Mouse (Mus musculus) liver, embryonic 12.5 days (tissue): ENCODE data around the gene Lurap1l. TPM values are rescaled to one million over a fixed set of nuclear protein-coding genes. Genes with fewer than 3 reads are reported as not detected.
"Not testable (repeated sequence)": the region's sequence is repeated elsewhere in the genome, so short reads cannot be mapped to it uniquely, and the experiment has no call there.

ENCODE experiments used
- ATAC-seq: fragments of 200-750 bp; cut with Nextera tagmentation; 2 replicates; pipeline ENCODE4 v1.8.0; 2017; ENCODE audit warnings: moderate number of reproducible peaks, mild to moderate bottlenecking, moderate library complexity
- H3K27ac ChIP-seq: fragments of 300-500 bp; sonication (generic); 2 replicates; pipeline ENCODE4 v1.5.1; 2016; ENCODE audit warnings: mild to moderate bottlenecking
- H3K27me3 ChIP-seq: fragments of 300-500 bp; sonication (generic); replicated peaks from 2 replicates; pipeline ENCODE4 v1.6.1; 2016; ENCODE audit warnings: mild to moderate bottlenecking, moderate library complexity
- H3K36me3 ChIP-seq: fragments of 300-500 bp; sonication (generic); 2 replicates; pipeline ENCODE4 v1.6.1; 2016; ENCODE audit warnings: mild to moderate bottlenecking, moderate library complexity
- H3K4me1 ChIP-seq: fragments of 300-500 bp; sonication (generic); 2 replicates; pipeline ENCODE4 v1.6.1; 2016
- H3K4me2 ChIP-seq: fragments of 300-500 bp; sonication (generic); 2 replicates; pipeline ENCODE4 v1.6.1; 2016; ENCODE audit warnings: mild to moderate bottlenecking, moderate library complexity
- H3K4me3 ChIP-seq: fragments of 300-500 bp; sonication (generic); 2 replicates; pipeline ENCODE4 v1.5.1; 2016; ENCODE audit warnings: mild to moderate bottlenecking, moderate library complexity
- H3K9ac ChIP-seq: fragments of 300-500 bp; sonication (generic); 2 replicates; pipeline ENCODE4 v1.6.1; 2016; ENCODE audit warnings: mild to moderate bottlenecking, moderate library complexity
- H3K9me3 ChIP-seq: fragments of 300-500 bp; sonication (generic); replicated peaks from 2 replicates; pipeline ENCODE4 v1.6.1; 2016; ENCODE audit warnings: mild to moderate bottlenecking, moderate library complexity
- WGBS: fragments of 180-500 bp; shearing (Covaris S2); methylation state at CpG from one replicate; pipeline ENCODE4 v1.1.7; 2016; ENCODE audit not compliant: insufficient replicate concordance; 5-methylcytosine and 5-hydroxymethylcytosine counted together
- polyA plus RNA-seq: library from polyadenylated mRNA; unstranded; fragments of >200 nt; fragmentation: Nextera tagmentation; extraction: Ambion mirVana; gene quantifications from 2 replicates; pipeline ENCODE4 v1.2.1, GENCODE M21; 2016

Gene Lurap1l
- polyA plus RNA-seq, 1 experiment from 2014 or later, result 3.7 TPM

GRCm38 (mm10) chr4:80895278-80895894 lies 15.1 kb upstream of the Lurap1l start:
- Histone ChIP-seq H3K27ac (no peak overlapping the region), H3K9ac (no peak overlapping the region), H3K4me1 (0 out of 2 replicates have a peak, but pooled peaks cover 3% of the 10 kb centered on the region), H3K4me3 (no peak overlapping the region), H3K36me3 (no peaks in the 10 kb centered on the region), H3K27me3 (no peaks in the 10 kb centered on the region), H3K9me3 (no peaks in the 10 kb centered on the region), H3K4me2 (no peak overlapping the region)
- 57% methylated on average over 4 of the region's 4 CpGs for WGBS
- ATAC-seq, result no peak

DNA sequence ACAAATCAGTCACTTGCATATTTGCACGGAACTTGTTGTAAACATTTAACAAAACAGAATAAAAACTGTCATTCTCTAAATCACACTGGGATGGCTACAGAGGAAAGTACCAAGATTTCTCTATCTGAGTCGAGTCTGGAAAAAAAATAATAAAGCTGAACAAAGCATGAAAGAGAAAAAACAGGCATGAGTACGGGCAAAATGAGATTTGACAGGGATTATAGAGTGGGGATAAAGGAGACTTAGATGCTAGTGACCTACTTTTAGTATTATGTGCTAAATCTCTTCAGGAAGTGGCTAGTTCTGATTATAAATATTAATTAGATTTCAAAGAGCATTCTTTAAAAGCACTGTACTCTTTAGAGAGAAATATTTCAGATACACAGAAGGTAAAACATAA lies 3.7 kb upstream of the Lurap1l start:
- peaks cover 15% of the 10 kb centered on the region for H3K27me3 ChIP-seq
- H3K4me3 ChIP-seq, result no peak overlapping the region
- H3K9me3 ChIP-seq, result no peaks in the 10 kb centered on the region
- no peak overlapping the region for H3K27ac ChIP-seq
- H3K4me1 ChIP-seq, result no peaks in the 10 kb centered on the region
- no peak overlapping the region for H3K9ac ChIP-seq
- WGBS, result 45% methylated on average over 3 of the region's 3 CpGs
- no peak overlapping the region for H3K4me2 ChIP-seq
- H3K36me3 ChIP-seq, result no peaks in the 10 kb centered on the region
- ATAC-seq, result no peak

GRCm38 (mm10) chr4:80907973-80908372 lies 2.5 kb upstream of the Lurap1l start:
- Histone ChIP-seq H3K27me3 (peaks cover 18% of the 10 kb centered on the region), H3K4me2 (no peak overlapping the region), H3K9ac (no peak overlapping the region), H3K9me3 (no peaks in the 10 kb centered on the region), H3K4me3 (no peak overlapping the region), H3K27ac (no peak overlapping the region), H3K4me1 (no peaks in the 10 kb centered on the region), H3K36me3 (no peaks in the 10 kb centered on the region)
- 67% methylated on average over 5 of the region's 5 CpGs for WGBS
- ATAC-seq, result no peak

- ATAC-seq, result no peak
- no peak overlapping the region for H3K27ac ChIP-seq
- H3K4me3 ChIP-seq, result no peak overlapping the region
- 69% methylated on average over 4 of the region's 4 CpGs for WGBS
- no peaks in the 10 kb centered on the region for H3K36me3 ChIP-seq
- no peak overlapping the region for H3K9ac ChIP-seq
- H3K4me1 ChIP-seq, result no peaks in the 10 kb centered on the region
- no peaks in the 10 kb centered on the region for H3K9me3 ChIP-seq
- peaks cover 18% of the 10 kb centered on the region for H3K27me3 ChIP-seq
- no peak overlapping the region for H3K4me2 ChIP-seq
These were observed 1.5 kb upstream of the Lurap1l start for GRCm38 (mm10) chr4:80908902-80909301.

- Histone ChIP-seq H3K9me3 (no peaks in the 10 kb centered on the region), H3K9ac (peak overlapping the region; percentile 59), H3K27ac (peak overlapping the region; percentile 72), H3K4me1 (no peaks in the 10 kb centered on the region), H3K36me3 (no peaks in the 10 kb centered on the region), H3K4me3 (peak overlapping the region; percentile 57), H3K27me3 (peaks cover 18% of the 10 kb centered on the region), H3K4me2 (peak overlapping the region; percentile 67)
- peak; percentile 35 for ATAC-seq
- 2% methylated on average over 56 of the region's 58 CpGs for WGBS
These were observed 640 bp downstream of the Lurap1l start for GRCm38 (mm10) chr4:80910871-80911701.

GRCm38 (mm10) chr4:80911706-80912540 lies 1.5 kb downstream of the Lurap1l start:
- H3K9me3 ChIP-seq, result no peaks in the 10 kb centered on the region
- no peaks in the 10 kb centered on the region for H3K4me1 ChIP-seq
- 3% methylated on average over 22 of the region's 27 CpGs for WGBS
- peak overlapping the region; percentile 57 for H3K4me3 ChIP-seq
- peak overlapping the region; percentile 72 for H3K27ac ChIP-seq
- ATAC-seq, result peak; percentile 76
- H3K27me3 ChIP-seq, result peaks cover 18% of the 10 kb centered on the region
- H3K4me2 ChIP-seq, result peak overlapping the region; percentile 67
- H3K36me3 ChIP-seq, result no peaks in the 10 kb centered on the region
- peak overlapping the region; percentile 59 for H3K9ac ChIP-seq

DNA sequence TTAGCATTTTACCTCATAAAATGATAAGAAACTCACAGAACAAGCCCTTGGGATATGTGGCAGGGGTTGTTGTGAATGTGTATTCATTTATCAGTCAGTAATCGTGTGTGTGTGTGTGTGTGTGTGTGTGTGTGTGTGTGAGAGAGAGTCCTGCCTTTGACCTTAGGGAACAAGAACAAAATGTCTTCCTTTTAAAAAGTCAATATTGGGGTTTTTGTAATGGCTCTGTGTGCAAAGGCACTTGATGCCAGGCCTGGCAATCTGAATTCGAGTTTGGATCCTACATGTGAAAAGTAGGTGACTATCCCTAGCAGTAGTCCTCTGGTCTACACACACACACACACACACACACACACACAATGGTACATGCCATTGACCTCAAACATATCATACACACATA lies 4.8 kb downstream of the Lurap1l start:
- no peaks in the 10 kb centered on the region for H3K36me3 ChIP-seq
- no peak overlapping the region for H3K9ac ChIP-seq
- no peak overlapping the region for H3K4me3 ChIP-seq
- WGBS, result 49% methylated on average over 2 of the region's 2 CpGs
- no peaks in the 10 kb centered on the region for H3K4me1 ChIP-seq
- no peaks in the 10 kb centered on the region for H3K9me3 ChIP-seq
- no peak for ATAC-seq
- H3K4me2 ChIP-seq, result no peak overlapping the region
- no peak overlapping the region for H3K27ac ChIP-seq
- peaks cover 18% of the 10 kb centered on the region for H3K27me3 ChIP-seq

DNA sequence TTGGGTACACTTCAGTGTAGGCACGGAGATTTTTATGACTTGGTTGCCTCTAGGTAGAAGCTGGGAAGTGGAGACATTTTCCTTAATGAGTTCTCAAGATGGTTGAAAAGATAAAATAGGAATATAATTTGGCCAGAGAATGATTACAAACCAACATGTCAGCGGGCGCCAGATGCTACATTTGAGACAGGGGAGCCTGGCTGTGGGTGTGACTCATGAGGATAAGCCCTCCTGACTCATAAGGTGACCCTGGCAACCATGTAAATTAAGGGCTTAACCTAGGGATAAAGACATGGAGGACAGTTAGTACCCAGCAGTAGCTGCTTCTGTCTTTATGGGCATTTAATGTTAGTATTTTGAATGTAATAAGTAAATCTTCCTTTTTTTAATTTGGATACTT lies 6.2 kb downstream of the Lurap1l start:
- no peak overlapping the region for H3K27ac ChIP-seq
- peaks cover 4% of the 10 kb centered on the region for H3K27me3 ChIP-seq
- H3K36me3 ChIP-seq, result no peaks in the 10 kb centered on the region
- ATAC-seq, result no peak
- H3K4me2 ChIP-seq, result no peak overlapping the region
- H3K4me1 ChIP-seq, result no peaks in the 10 kb centered on the region
- WGBS, result 57% methylated on average over 3 of the region's 3 CpGs
- H3K9ac ChIP-seq, result no peak overlapping the region
- no peaks in the 10 kb centered on the region for H3K9me3 ChIP-seq
- no peak overlapping the region for H3K4me3 ChIP-seq

DNA sequence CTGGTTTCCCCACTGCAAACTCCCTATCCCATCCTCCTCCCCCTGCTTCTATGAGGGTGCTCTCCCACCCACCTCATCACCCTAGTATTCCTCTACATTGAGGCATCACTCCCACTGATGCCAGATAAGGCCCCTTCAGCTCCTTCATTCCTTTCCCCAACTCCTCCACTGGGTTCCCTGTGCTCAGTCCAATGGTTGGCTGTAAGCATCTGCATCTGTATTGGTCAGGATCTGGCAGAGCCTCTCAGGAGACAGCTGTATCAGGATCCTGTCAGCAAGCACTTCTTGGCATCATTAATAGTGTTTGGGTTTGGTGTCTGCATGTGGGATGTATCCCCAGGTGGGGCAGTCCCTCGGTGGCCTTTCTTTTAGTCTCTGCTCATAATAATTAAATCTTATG lies 6.7 kb downstream of the Lurap1l start:
- WGBS, result 63% methylated on average over 1 of the region's 1 CpGs
- not testable (repeated sequence) for H3K4me1 ChIP-seq, H3K9ac ChIP-seq, H3K27ac ChIP-seq, H3K27me3 ChIP-seq, ATAC-seq, H3K36me3 ChIP-seq, H3K4me3 ChIP-seq, H3K9me3 ChIP-seq, H3K4me2 ChIP-seq

- Histone ChIP-seq H3K4me3 (no peak overlapping the region), H3K9me3 (no peaks in the 10 kb centered on the region), H3K4me1 (no peaks in the 10 kb centered on the region), H3K36me3 (no peaks in the 10 kb centered on the region), H3K27ac (no peak overlapping the region), H3K9ac (no peak overlapping the region), H3K4me2 (no peak overlapping the region), H3K27me3 (no peaks in the 10 kb centered on the region)
- ATAC-seq, result no peak
- 63% methylated on average over 3 of the region's 3 CpGs for WGBS
These were observed 7.4 kb downstream of the Lurap1l start for GRCm38 (mm10) chr4:80917812-80918211.

- H3K4me1 ChIP-seq, result no peaks in the 10 kb centered on the region
- WGBS, result 63% methylated on average over 3 of the region's 3 CpGs
- ATAC-seq, result no peak
These were observed 8.2 kb downstream of the Lurap1l start for GRCm38 (mm10) chr4:80918526-80919129.

More at GRCm38 (mm10) chr4:80918526-80919129, 8.2 kb downstream of the Lurap1l start:
- Histone ChIP-seq H3K9ac (no peak overlapping the region), H3K4me2 (no peak overlapping the region), H3K9me3 (no peaks in the 10 kb centered on the region), H3K4me3 (no peak overlapping the region), H3K27ac (no peak overlapping the region), H3K36me3 (no peaks in the 10 kb centered on the region), H3K27me3 (no peaks in the 10 kb centered on the region)
